Mouse (Mus musculus) heart, postnatal 0 days (tissue): ENCODE results near the gene Krt24.

ENCODE experiments used
- CTCF ChIP-seq: IDR thresholded peaks from 2 replicates; pipeline ENCODE4 v1.5.1; 2016; ENCODE audit warnings: antibody characterized with exemption, control low read depth, low read depth
- EP300 ChIP-seq: IDR thresholded peaks from 2 replicates; pipeline ENCODE4 v1.6.1; 2016; ENCODE audit warnings: antibody characterized with exemption, low read depth

DNA sequence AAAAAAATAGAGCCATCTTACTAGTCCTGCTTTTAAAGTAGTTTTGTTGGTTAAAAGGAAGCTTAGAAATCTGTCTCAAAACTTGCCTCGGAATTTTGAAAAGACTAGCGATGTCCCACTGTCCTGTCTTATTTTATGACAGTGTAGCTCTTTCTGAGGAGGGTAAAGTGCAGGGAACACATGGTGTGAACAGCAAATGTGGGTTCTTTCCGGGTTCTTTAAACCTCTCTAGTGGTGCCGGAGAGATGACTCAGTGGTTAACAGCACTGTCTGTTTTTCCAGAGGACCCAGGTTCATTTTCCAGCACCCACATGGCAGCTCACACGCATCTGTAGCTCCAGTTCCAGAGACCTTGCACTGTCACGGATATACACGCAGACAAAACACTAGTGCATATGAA lies 15.9 kb downstream of the Krt24 start:
- no peak for TF ChIP-seq CTCF
- no peak for TF ChIP-seq EP300
